Mouse (Mus musculus) ES-Bruce4 (cell line): ENCODE data around the gene Fgfr2. TPM values are rescaled to one million over a fixed set of nuclear protein-coding genes. Genes with fewer than 3 reads are reported as not detected.
A peak's percentile ranks its signal among the peaks of the same experiment; 100 is the strongest.

Experiments
- H3K27ac ChIP-seq: 2 replicates; pipeline ENCODE4 v1.5.1; 2012; ENCODE audit warnings: low read length, inconsistent platforms; ENCODE audit not compliant: insufficient read depth
- H3K27me3 ChIP-seq: 2 replicates; pipeline ENCODE4 v1.6.1; 2012; ENCODE audit warnings: mild to moderate bottlenecking, low read length, inconsistent platforms; ENCODE audit not compliant: control insufficient read depth, poor library complexity, insufficient read depth, severe bottlenecking
- H3K36me3 ChIP-seq: 2 replicates; pipeline ENCODE4 v1.6.1; 2012; ENCODE audit warnings: inconsistent platforms, mild to moderate bottlenecking, low read length, moderate library complexity; ENCODE audit not compliant: control insufficient read depth, poor library complexity, insufficient read depth, severe bottlenecking
- H3K4me1 ChIP-seq: one replicate; pipeline ENCODE4 v1.8.1; 2011; ENCODE audit warnings: low read length; ENCODE audit not compliant: control insufficient read depth, insufficient read depth
- H3K4me3 ChIP-seq: 2 replicates; pipeline ENCODE4 v1.5.1; 2011; ENCODE audit warnings: low read depth, mild to moderate bottlenecking, low read length
- H3K9ac ChIP-seq: 2 replicates; pipeline ENCODE4 v1.6.1; 2012; ENCODE audit warnings: low read depth, mild to moderate bottlenecking, inconsistent platforms; ENCODE audit not compliant: poor library complexity, severe bottlenecking
- H3K9me3 ChIP-seq: replicated peaks from 2 replicates; pipeline ENCODE4 v1.6.1; 2012; ENCODE audit warnings: mild to moderate bottlenecking, low read length, inconsistent platforms; ENCODE audit not compliant: control insufficient read depth, poor library complexity, insufficient read depth, severe bottlenecking
- CTCF ChIP-seq: IDR thresholded peaks from one replicate; pipeline ENCODE4 v1.8.1; 2011; ENCODE audit warnings: low read depth, low read length
- EP300 ChIP-seq: IDR thresholded peaks from 2 replicates; pipeline ENCODE4 v1.6.1; 2011; ENCODE audit warnings: low read depth, low read length; ENCODE audit not compliant: insufficient read depth
- POLR2A ChIP-seq: IDR thresholded peaks from one replicate; pipeline ENCODE4 v1.8.1; 2011; ENCODE audit warnings: low read length; ENCODE audit not compliant: insufficient read depth
- polyA plus RNA-seq: library from polyadenylated mRNA; stranded (reverse); fragments of >200 nt; gene quantifications from 2 replicates; pipeline ENCODE4 v1.2.4, GENCODE M21; 2011; ENCODE audit warnings: low read depth; ENCODE audit not compliant: missing spikeins, insufficient read depth, insufficient read length

Fgfr2 gene
- polyA plus RNA-seq, 1 experiment = 34.8 TPM

DNA sequence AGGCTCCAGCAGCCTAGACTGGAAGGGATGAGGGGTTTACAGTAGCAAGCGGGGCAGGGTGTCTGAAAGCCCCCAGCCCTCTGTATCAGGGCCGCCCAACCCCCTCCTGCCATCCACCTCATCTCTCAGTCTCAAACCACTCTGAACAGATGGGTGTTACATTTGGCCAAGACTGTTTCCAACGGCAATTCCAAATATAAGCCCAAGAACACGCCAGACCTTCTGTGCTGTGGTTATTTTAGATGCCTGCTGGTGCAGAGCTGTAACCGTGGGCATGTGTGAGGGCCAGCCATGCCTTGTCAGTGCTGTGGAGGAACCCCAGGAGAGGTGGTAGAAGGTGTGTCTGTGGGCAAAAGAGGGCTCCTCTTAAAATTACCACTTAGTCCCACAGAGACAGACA is 869.6 kb downstream of the Fgfr2 start:
- Histone ChIP-seq H3K9ac (no peak overlapping the region), H3K27me3 (no peaks in the 10 kb centered on the region), H3K27ac (no peak overlapping the region), H3K4me3 (no peak overlapping the region), H3K4me1 (no peaks in the 10 kb centered on the region), H3K9me3 (no peaks in the 10 kb centered on the region), H3K36me3 (no peaks in the 10 kb centered on the region)
- TF ChIP-seq EP300 (no peak), POLR2A (no peak), CTCF (no peak)

DNA sequence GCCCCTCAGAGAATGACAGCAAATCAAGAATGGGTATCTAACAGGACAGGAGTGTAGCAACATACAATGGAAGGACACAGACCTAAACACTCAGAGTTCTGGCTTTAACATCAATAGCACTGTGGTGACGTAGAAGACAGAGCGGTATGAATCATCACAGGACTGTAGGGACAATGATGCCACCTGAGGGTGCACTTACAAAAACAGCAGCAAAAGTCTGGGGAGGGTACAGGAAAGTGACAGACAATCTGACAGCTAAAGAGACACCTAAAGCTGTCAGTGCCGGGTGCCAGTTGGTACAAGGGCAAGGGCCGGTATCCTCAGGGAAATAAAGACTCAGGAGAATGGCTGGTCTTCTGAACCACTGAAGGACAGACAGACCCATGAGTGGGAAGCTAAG is 870.1 kb downstream of the Fgfr2 start:
- H3K27ac ChIP-seq = no peak overlapping the region
- H3K4me1 ChIP-seq = no peaks in the 10 kb centered on the region
- no peaks in the 10 kb centered on the region for H3K36me3 ChIP-seq
- H3K27me3 ChIP-seq = no peaks in the 10 kb centered on the region
- H3K9me3 ChIP-seq = no peaks in the 10 kb centered on the region
- TF ChIP-seq EP300 (no peak), POLR2A (no peak), CTCF (no peak)
- H3K4me3 ChIP-seq = no peak overlapping the region
- H3K9ac ChIP-seq = no peak overlapping the region

DNA sequence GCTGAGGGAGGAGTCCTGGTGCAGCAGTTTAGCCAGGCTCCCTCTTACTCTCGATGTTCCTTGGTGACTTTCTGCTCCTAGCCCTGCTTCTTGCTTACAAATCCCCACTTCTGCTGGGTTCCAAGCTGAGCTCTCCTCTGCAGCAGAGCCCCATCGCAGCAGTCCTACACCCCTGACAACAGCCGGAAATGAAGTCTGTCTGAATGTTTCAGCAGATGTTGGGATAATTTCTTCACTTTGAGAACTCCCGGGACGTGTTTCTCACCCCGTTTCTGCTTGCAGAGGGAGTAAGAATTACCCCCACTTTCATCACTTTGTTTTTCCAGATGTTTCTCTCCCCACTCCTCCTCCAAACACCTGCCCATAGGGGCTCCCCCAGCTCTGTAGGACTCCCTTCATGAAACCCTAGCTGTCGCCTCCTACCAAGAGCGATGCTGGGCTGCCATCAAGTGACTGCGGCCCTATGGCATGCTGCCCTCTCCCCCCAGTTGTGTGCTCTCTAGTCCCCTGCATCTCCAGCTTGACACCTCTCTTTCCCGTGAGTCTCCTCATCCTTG is 873.5 kb downstream of the Fgfr2 start:
- TF ChIP-seq EP300 (no peak), POLR2A (no peak), CTCF (no peak)
- H3K27me3 ChIP-seq = no peaks in the 10 kb centered on the region
- no peaks in the 10 kb centered on the region for H3K36me3 ChIP-seq
- H3K9ac ChIP-seq = no peak overlapping the region
- no peak overlapping the region for H3K27ac ChIP-seq
- H3K4me3 ChIP-seq = no peak overlapping the region
- H3K9me3 ChIP-seq = no peaks in the 10 kb centered on the region
- no peaks in the 10 kb centered on the region for H3K4me1 ChIP-seq

DNA sequence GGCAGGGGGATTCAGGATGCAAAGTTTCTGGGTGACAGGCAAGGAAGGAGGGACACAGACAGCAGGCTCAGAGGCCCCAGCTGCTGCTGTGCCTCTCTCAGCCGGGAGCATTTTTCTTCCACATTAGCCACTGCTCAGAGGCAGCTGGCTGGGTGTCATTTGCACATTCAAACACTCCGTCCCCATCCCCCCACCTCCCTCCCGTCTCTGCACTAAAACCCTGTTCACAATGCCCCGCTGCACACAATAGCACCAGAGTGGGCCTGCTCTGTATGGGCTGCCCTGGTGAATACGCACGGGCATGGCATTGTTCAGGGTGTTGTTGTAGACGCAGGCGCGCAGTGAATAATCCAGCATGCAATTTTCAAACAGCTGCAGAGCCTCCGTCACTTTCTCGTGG is 875.6 kb downstream of the Fgfr2 start:
- Histone ChIP-seq H3K27me3 (no peaks in the 10 kb centered on the region), H3K4me3 (no peak overlapping the region), H3K36me3 (no peaks in the 10 kb centered on the region), H3K9me3 (no peaks in the 10 kb centered on the region), H3K9ac (no peak overlapping the region), H3K27ac (no peak overlapping the region), H3K4me1 (no peaks in the 10 kb centered on the region)
- no peak for TF ChIP-seq POLR2A
- 0 out of 2 replicates have a peak, but pooled peaks have one; percentile 76 for TF ChIP-seq EP300

DNA sequence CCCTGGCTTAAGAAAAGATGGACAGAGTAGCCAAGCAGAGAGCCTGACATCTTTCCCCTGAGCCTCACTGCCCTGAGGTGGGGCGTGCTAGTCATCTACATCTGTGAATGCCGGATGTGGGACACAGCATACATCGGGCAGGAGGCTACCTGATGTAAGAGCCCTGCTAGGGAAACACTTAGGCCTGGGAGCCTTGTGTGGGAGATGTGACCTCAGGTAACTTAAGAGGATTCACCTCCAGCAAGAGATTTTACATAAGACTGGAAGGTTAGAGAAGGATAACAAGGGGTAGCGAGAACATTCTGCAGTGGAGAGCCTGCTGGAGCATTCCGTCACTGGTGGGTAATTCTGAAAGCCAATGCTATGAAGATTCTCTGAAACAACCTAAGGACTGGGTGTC is 876.1 kb downstream of the Fgfr2 start:
- TF ChIP-seq EP300 (no peak), CTCF (no peak), POLR2A (no peak)
- Histone ChIP-seq H3K27ac (no peak overlapping the region), H3K9ac (no peak overlapping the region), H3K4me3 (no peak overlapping the region), H3K9me3 (no peaks in the 10 kb centered on the region), H3K36me3 (no peaks in the 10 kb centered on the region), H3K4me1 (no peaks in the 10 kb centered on the region), H3K27me3 (no peaks in the 10 kb centered on the region)

DNA sequence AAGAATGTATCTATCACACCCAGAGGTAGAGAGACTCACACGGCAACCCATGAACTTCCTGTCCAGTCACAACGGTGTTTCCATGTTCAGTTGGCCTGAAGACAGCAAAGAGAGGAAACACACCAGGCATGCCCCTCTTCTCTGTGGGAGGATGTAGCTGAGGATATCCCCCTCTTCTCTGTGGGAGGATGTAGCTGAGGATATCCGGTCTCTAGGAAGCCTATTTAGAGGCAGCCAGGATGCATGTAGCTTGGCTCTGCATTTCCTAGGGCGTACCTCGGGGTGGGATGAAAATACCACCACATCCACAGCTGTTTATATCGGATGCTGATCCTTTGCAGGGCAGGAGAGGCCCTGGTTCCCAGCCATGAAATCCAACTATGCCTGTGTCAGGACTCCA is 877.4 kb downstream of the Fgfr2 start:
- H3K27ac ChIP-seq = no peak overlapping the region
- no peaks in the 10 kb centered on the region for H3K27me3 ChIP-seq
- no peaks in the 10 kb centered on the region for H3K36me3 ChIP-seq
- no peak overlapping the region for H3K4me3 ChIP-seq
- no peak for TF ChIP-seq EP300
- TF ChIP-seq CTCF = no peak
- no peak for TF ChIP-seq POLR2A
- H3K9me3 ChIP-seq = no peaks in the 10 kb centered on the region
- no peak overlapping the region for H3K9ac ChIP-seq
- H3K4me1 ChIP-seq = no peaks in the 10 kb centered on the region

DNA sequence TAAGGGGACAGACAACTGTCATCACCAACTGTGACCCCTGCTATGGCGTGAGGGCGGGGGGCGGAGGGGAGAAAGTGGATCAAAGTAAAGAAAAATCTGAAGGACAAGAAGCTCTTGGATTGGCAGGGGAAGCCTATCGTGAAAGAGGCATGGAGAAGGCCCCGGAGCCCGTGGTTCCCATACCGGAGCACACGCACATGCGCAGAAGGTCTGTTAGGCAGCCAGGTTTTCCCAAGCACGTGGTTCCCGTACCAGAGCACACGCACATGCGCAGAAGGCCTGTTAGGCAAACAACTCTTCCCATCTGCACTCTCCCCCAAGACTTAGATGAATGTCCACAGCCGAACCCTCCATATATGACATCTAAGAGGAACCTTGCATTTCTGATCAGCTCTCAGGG is 878.5 kb downstream of the Fgfr2 start:
- no peak overlapping the region for H3K9ac ChIP-seq
- no peak for TF ChIP-seq POLR2A
- TF ChIP-seq CTCF = no peak
- TF ChIP-seq EP300 = no peak
- no peaks in the 10 kb centered on the region for H3K27me3 ChIP-seq
- no peaks in the 10 kb centered on the region for H3K4me1 ChIP-seq
- H3K9me3 ChIP-seq = no peaks in the 10 kb centered on the region
- H3K27ac ChIP-seq = no peak overlapping the region
- no peaks in the 10 kb centered on the region for H3K36me3 ChIP-seq
- no peak overlapping the region for H3K4me3 ChIP-seq
